Mouse (Mus musculus) heart, postnatal 4 days (tissue): ENCODE measurements around the gene Cab39. TPM values are rescaled to one million over a fixed set of nuclear protein-coding genes. Genes with fewer than 3 reads are reported as not detected.

Experiments
- microRNA-seq, 2 experiments: library from miRNA; unstranded; fragments of <30 nt; microRNA quantifications; one replicate each; pipeline ENCODE4 v1.2.0; 2021 to 2022
- total RNA-seq, 2 experiments: library from RNA; stranded (reverse); gene quantifications; 2 replicates each; pipeline ENCODE4 v1.2.3; 2021

Cab39 gene
- total RNA-seq, 2 experiments from 2014 or later: 90.7 to 102 TPM

Small RNA genes within 50 kb of the gene (microRNA-seq; reads per million reads assigned to microRNA genes)
- gene Gm25472: 0 reads per million in 2 experiments
- 0 reads per million in 2 experiments for gene Mir8096

Other genes starting within 250 kb of the Cab39 start
- not detected for gene G530012D18Rik, start 217.8 kb upstream of the Cab39 start, total RNA-seq
- 1 to 10 TPM; 1.8 to 3.2 TPM for gene Sp110, start 194.6 kb upstream of the Cab39 start, total RNA-seq
- 1 to 10 TPM in 1 of 2 experiments, under 1 TPM in 1; 0.88 to 2.1 TPM for gene Sp140, start 193.1 kb upstream of the Cab39 start, total RNA-seq
- gene Sp100, start 143.5 kb upstream of the Cab39 start, total RNA-seq: 1 to 10 TPM; 3.7 to 3.9 TPM
- under 1 TPM; 0.54 to 0.88 TPM for gene A630001G21Rik, start 14.8 kb upstream of the Cab39 start, total RNA-seq
- 10 to 100 TPM; 91.3 to 91.5 TPM for gene Itm2c, start 100.8 kb downstream of the Cab39 start, total RNA-seq
- gene 4933407L21Rik, start 135.0 kb downstream of the Cab39 start, total RNA-seq: not detected
- not detected for gene Gpr55, start 167.6 kb downstream of the Cab39 start, total RNA-seq
- not detected for gene Spata3, start 223.4 kb downstream of the Cab39 start, total RNA-seq